Mouse (Mus musculus) liver, embryonic 18 days (tissue): ENCODE data around the gene Mtf1. TPM values are rescaled to one million over a fixed set of nuclear protein-coding genes. Genes with fewer than 3 reads are reported as not detected.

ENCODE experiments used
- polyA plus RNA-seq: library from polyadenylated mRNA; depleted of rRNA; stranded (reverse); fragments of >200 nt; gene quantifications from 2 replicates; pipeline ENCODE4 v1.2.3, GENCODE M21; 2012; rRNA removed

Gene Mtf1
- polyA plus RNA-seq: 4.7 and 4.8 TPM in 2 replicates

GRCm38 (mm10) chr4:124801552-124802308, at the start of gene Mtf1:
Gene Mtf1 (plus strand): TSS chr4:124802104.

GRCm38 (mm10) chr4:124850261-124850913, 48.5 kb downstream of the Mtf1 start, which contains the start of gene Yrdc:
Gene Yrdc (plus strand): TSS chr4:124850679.

GRCm38 (mm10) chr4:124850933-124851658, 49.2 kb downstream of the Mtf1 start, which contains the start of gene 1110065P20Rik:
Gene 1110065P20Rik (minus strand): TSS chr4:124851196.

GRCm38 (mm10) chr4:124861283-124862188, 59.6 kb downstream of the Mtf1 start, which contains the start of gene Maneal:
Gene Maneal (minus strand): TSS chr4:124862171.

GRCm38 (mm10) chr4:124880599-124880998, 78.7 kb downstream of the Mtf1 start, which contains the start of gene Epha10:
Gene Epha10 (plus strand): TSS chr4:124880899.

Other genes with a start within 250 kb of the Mtf1 start
- not detected in 2 replicates for gene 3100002H09Rik, start 191.3 kb upstream of the Mtf1 start, polyA plus RNA-seq
- not detected in 2 replicates for gene Pou3f1, start 145.3 kb upstream of the Mtf1 start, polyA plus RNA-seq
- 13.6 and 14.1 TPM in 2 replicates for gene Utp11, start 108.5 kb upstream of the Mtf1 start, polyA plus RNA-seq
- gene Fhl3, start 101.4 kb upstream of the Mtf1 start, polyA plus RNA-seq: 2.8 and 3.4 TPM in 2 replicates
- 25.6 and 27.2 TPM in 2 replicates for gene Sf3a3, start 87.3 kb upstream of the Mtf1 start, polyA plus RNA-seq
- gene Inpp5b, start 60.3 kb upstream of the Mtf1 start, polyA plus RNA-seq: 22.5 and 25.6 TPM in 2 replicates
- gene Yrdc, start 48.6 kb downstream of the Mtf1 start, polyA plus RNA-seq: 18.8 and 20.6 TPM in 2 replicates
- gene 1110065P20Rik, start 49.1 kb downstream of the Mtf1 start, polyA plus RNA-seq: 12.8 and 14.5 TPM in 2 replicates
- gene Maneal, start 60.1 kb downstream of the Mtf1 start, polyA plus RNA-seq: 0.01 and 0.02 TPM in 2 replicates
- gene Epha10, start 78.8 kb downstream of the Mtf1 start, polyA plus RNA-seq: not detected in 2 replicates
- 4.1 and 5.5 TPM in 2 replicates for gene 9930104L06Rik, start 134.9 kb downstream of the Mtf1 start, polyA plus RNA-seq
- gene Cdca8, start 137.2 kb downstream of the Mtf1 start, polyA plus RNA-seq: 34.6 and 37.1 TPM in 2 replicates
- 1.7 and 2.2 TPM in 2 replicates for gene Rspo1, start 184.3 kb downstream of the Mtf1 start, polyA plus RNA-seq
- 21.8 and 26.2 TPM in 2 replicates for gene Gnl2, start 214.5 kb downstream of the Mtf1 start, polyA plus RNA-seq